Mouse (Mus musculus) hindbrain, embryonic 15.5 days (tissue): Measurements from ENCODE around the gene Srebf2. TPM values are rescaled to one million over a fixed set of nuclear protein-coding genes. Genes with fewer than 3 reads are reported as not detected.
"Not testable (repeated sequence)": the region's sequence is repeated elsewhere in the genome, so short reads cannot be mapped to it uniquely, and the experiment has no call there.

ENCODE experiments used
- ATAC-seq: fragments of 200-750 bp; cut with Nextera tagmentation; 2 replicates; pipeline ENCODE4 v1.8.0; 2017; ENCODE audit warnings: low read depth, moderate number of reproducible peaks, moderate TSS enrichment; ENCODE audit not compliant: low FRiP score
- H3K27ac ChIP-seq: fragments of 300-500 bp; sonication (generic); replicated peaks from 2 replicates; pipeline ENCODE4 v1.5.1; 2015; ENCODE audit warnings: mild to moderate bottlenecking, inconsistent platforms
- H3K27me3 ChIP-seq: fragments of 300-500 bp; sonication (generic); 2 replicates; pipeline ENCODE4 v1.6.1; 2015; ENCODE audit warnings: control low read depth, inconsistent platforms
- H3K36me3 ChIP-seq: fragments of 300-500 bp; sonication (generic); 2 replicates; pipeline ENCODE4 v1.6.1; 2015; ENCODE audit warnings: control low read depth, inconsistent platforms
- H3K4me1 ChIP-seq: fragments of 300-500 bp; sonication (generic); replicated peaks from 2 replicates; pipeline ENCODE4 v1.6.1; 2015; ENCODE audit warnings: control low read depth, inconsistent platforms
- H3K4me2 ChIP-seq: fragments of 300-500 bp; sonication (generic); 2 replicates; pipeline ENCODE4 v1.6.1; 2015; ENCODE audit warnings: moderate library complexity, mild to moderate bottlenecking, inconsistent platforms
- H3K4me3 ChIP-seq: fragments of 300-500 bp; sonication (generic); 2 replicates; pipeline ENCODE4 v1.5.1; 2015; ENCODE audit warnings: mild to moderate bottlenecking, inconsistent platforms
- H3K9ac ChIP-seq: fragments of 300-500 bp; sonication (generic); 2 replicates; pipeline ENCODE4 v1.6.1; 2015; ENCODE audit warnings: inconsistent platforms
- H3K9me3 ChIP-seq: fragments of 300-500 bp; sonication (generic); 2 replicates; pipeline ENCODE4 v1.6.1; 2016; ENCODE audit warnings: control low read depth, inconsistent platforms
- WGBS: fragments of 180-500 bp; shearing (Covaris S2); methylation state at CpG from one replicate; pipeline ENCODE4 v1.1.7; 2015; 5-methylcytosine and 5-hydroxymethylcytosine counted together
- polyA plus RNA-seq: library from polyadenylated mRNA; unstranded; fragments of >200 nt; fragmentation: Nextera tagmentation; extraction: Ambion mirVana; gene quantifications from 2 replicates; pipeline ENCODE4 v1.2.1, GENCODE M21; 2015

The Srebf2 gene
- polyA plus RNA-seq, result 204 and 209 TPM in 2 replicates

- Histone ChIP-seq H3K27ac (peak within 1 kb of the TSS; percentile 98), H3K36me3 (no peaks in the 10 kb centered on the region; the same call in 1 of the 2 replicates), H3K9ac (peak within 1 kb of the TSS; percentile 77), H3K4me1 (peaks cover 47% of the 10 kb centered on the region), H3K4me2 (peak within 1 kb of the TSS; percentile 89), H3K9me3 (no peaks in the 10 kb centered on the region), H3K4me3 (peak within 1 kb of the TSS; percentile 88), H3K27me3 (no peaks in the 10 kb centered on the region)
- peak; percentile 98 for ATAC-seq
- WGBS, result under 1% methylated on average over 69 of the region's 79 CpGs
These were observed at the start of gene Srebf2 for GRCm38 (mm10) chr15:82146770-82147610. TSS of gene Srebf2 (plus strand) at chr15:82147181.

GRCm38 (mm10) chr15:82106953-82107555 is 39.9 kb upstream of the Srebf2 start:
- H3K4me3 ChIP-seq, result no peak overlapping the region
- no peak overlapping the region for H3K9ac ChIP-seq
- no peaks in the 10 kb centered on the region for H3K4me1 ChIP-seq
- H3K27me3 ChIP-seq, result no peaks in the 10 kb centered on the region
- H3K27ac ChIP-seq, result no peak overlapping the region
- no peak for ATAC-seq
- H3K9me3 ChIP-seq, result no peaks in the 10 kb centered on the region
- no peaks in the 10 kb centered on the region for H3K36me3 ChIP-seq
- WGBS, result 16% methylated on average over 8 of the region's 8 CpGs
- no peak overlapping the region for H3K4me2 ChIP-seq

- no peaks in the 10 kb centered on the region for H3K9me3 ChIP-seq
- no peaks in the 10 kb centered on the region for H3K4me1 ChIP-seq
- no peak overlapping the region for H3K27ac ChIP-seq
- H3K4me3 ChIP-seq, result no peak overlapping the region
- no peak overlapping the region for H3K9ac ChIP-seq
- no peaks in the 10 kb centered on the region for H3K27me3 ChIP-seq
- H3K36me3 ChIP-seq, result no peaks in the 10 kb centered on the region
- no peak overlapping the region for H3K4me2 ChIP-seq
- WGBS, result 93% methylated on average over 8 of the region's 8 CpGs
- no peak for ATAC-seq
These were observed 26.4 kb upstream of the Srebf2 start for GRCm38 (mm10) chr15:82120544-82120943.

GRCm38 (mm10) chr15:82126690-82127089 is 20.3 kb upstream of the Srebf2 start:
- H3K9ac ChIP-seq, H3K36me3 ChIP-seq, H3K4me3 ChIP-seq, H3K27ac ChIP-seq, H3K9me3 ChIP-seq, H3K27me3 ChIP-seq, ATAC-seq: not testable (repeated sequence)
- 77% methylated on average over 4 of the region's 4 CpGs for WGBS
- Histone ChIP-seq H3K4me1 (peaks cover 16% of the 10 kb centered on the region), H3K4me2 (peak overlapping the region; percentile 91; the same call in 1 of the 2 replicates)

GRCm38 (mm10) chr15:82127426-82128374 is 19.3 kb upstream of the Srebf2 start, which contains the start of gene Ccdc134:
TSS of gene Ccdc134 (plus strand) at chr15:82127922.
- H3K4me2 ChIP-seq, result peak within 1 kb of the TSS; percentile 91
- peak within 1 kb of the TSS; percentile 74 for H3K27ac ChIP-seq
- peak within 1 kb of the TSS; percentile 62 for H3K9ac ChIP-seq
- no peaks in the 10 kb centered on the region for H3K36me3 ChIP-seq
- peak within 1 kb of the TSS; percentile 77 for H3K4me3 ChIP-seq
- H3K27me3 ChIP-seq, result no peaks in the 10 kb centered on the region
- peaks cover 16% of the 10 kb centered on the region for H3K4me1 ChIP-seq
- H3K9me3 ChIP-seq, result no peaks in the 10 kb centered on the region
- under 1% methylated on average over 74 of the region's 74 CpGs for WGBS
- peak; percentile 99 for ATAC-seq

- no peak overlapping the region for H3K27ac ChIP-seq
- H3K27me3 ChIP-seq, result no peaks in the 10 kb centered on the region
- peaks cover 16% of the 10 kb centered on the region for H3K4me1 ChIP-seq
- peak overlapping the region; percentile 62 for H3K9ac ChIP-seq
- H3K4me2 ChIP-seq, result peak overlapping the region; percentile 91
- under 1% methylated on average over 5 of the region's 5 CpGs for WGBS
- ATAC-seq, result no peak
- H3K4me3 ChIP-seq, result peak overlapping the region; percentile 77
- H3K36me3 ChIP-seq, result no peaks in the 10 kb centered on the region
- no peaks in the 10 kb centered on the region for H3K9me3 ChIP-seq
These were observed 18.6 kb upstream of the Srebf2 start for GRCm38 (mm10) chr15:82128398-82128797.

- ATAC-seq, result no peak
- H3K27ac ChIP-seq, result no peak overlapping the region
- H3K27me3 ChIP-seq, result no peaks in the 10 kb centered on the region
- H3K4me2 ChIP-seq, result no peak overlapping the region
- H3K4me1 ChIP-seq, result peaks cover 16% of the 10 kb centered on the region
- no peak overlapping the region for H3K4me3 ChIP-seq
- no peak overlapping the region for H3K9ac ChIP-seq
- 66% methylated on average over 7 of the region's 7 CpGs for WGBS
- H3K36me3 ChIP-seq, result no peaks in the 10 kb centered on the region
- H3K9me3 ChIP-seq, result no peaks in the 10 kb centered on the region
These were observed 16.4 kb upstream of the Srebf2 start for GRCm38 (mm10) chr15:82130599-82130998.

- H3K36me3 ChIP-seq, result no peaks in the 10 kb centered on the region
- WGBS, result 85% methylated on average over 4 of the region's 4 CpGs
- no peak overlapping the region for H3K4me3 ChIP-seq
- H3K27me3 ChIP-seq, result no peaks in the 10 kb centered on the region
- no peak overlapping the region for H3K27ac ChIP-seq
- H3K9me3 ChIP-seq, result no peaks in the 10 kb centered on the region
- H3K4me2 ChIP-seq, result no peak overlapping the region
- no peaks in the 10 kb centered on the region for H3K4me1 ChIP-seq
- no peak; the same call in 1 of the 2 replicates for ATAC-seq
- H3K9ac ChIP-seq, result no peak overlapping the region
These were observed 11.6 kb upstream of the Srebf2 start for GRCm38 (mm10) chr15:82135372-82135771.

GRCm38 (mm10) chr15:82138565-82138964 is 8.4 kb upstream of the Srebf2 start:
- WGBS, result 56% methylated on average over 4 of the region's 4 CpGs
- Histone ChIP-seq H3K27me3 (no peaks in the 10 kb centered on the region), H3K9me3 (no peaks in the 10 kb centered on the region), H3K4me3 (no peak overlapping the region), H3K9ac (no peak overlapping the region), H3K36me3 (no peaks in the 10 kb centered on the region), H3K4me1 (no peaks in the 10 kb centered on the region), H3K4me2 (no peak overlapping the region), H3K27ac (no peak overlapping the region)
- ATAC-seq, result no peak

- ATAC-seq, result no peak
- H3K9me3 ChIP-seq, result no peaks in the 10 kb centered on the region
- no peak overlapping the region for H3K27ac ChIP-seq
- no peaks in the 10 kb centered on the region for H3K36me3 ChIP-seq
- no peaks in the 10 kb centered on the region for H3K27me3 ChIP-seq
- H3K9ac ChIP-seq, result no peak overlapping the region
- H3K4me1 ChIP-seq, result 0 out of 2 replicates have a peak, but pooled peaks cover 5% of the 10 kb centered on the region
- WGBS, result 88% methylated on average over 8 of the region's 8 CpGs
- no peak overlapping the region for H3K4me2 ChIP-seq
- H3K4me3 ChIP-seq, result no peak overlapping the region
These were observed 7.8 kb upstream of the Srebf2 start for GRCm38 (mm10) chr15:82139196-82139595.

GRCm38 (mm10) chr15:82140355-82140754 is 6.6 kb upstream of the Srebf2 start:
- WGBS, result 83% methylated on average over 3 of the region's 3 CpGs
- H3K9me3 ChIP-seq, result no peaks in the 10 kb centered on the region
- H3K4me2 ChIP-seq, result no peak overlapping the region
- no peak overlapping the region for H3K9ac ChIP-seq
- no peak overlapping the region for H3K27ac ChIP-seq
- H3K4me3 ChIP-seq, result no peak overlapping the region
- no peaks in the 10 kb centered on the region for H3K36me3 ChIP-seq
- ATAC-seq, result no peak
- peaks cover 6% of the 10 kb centered on the region for H3K4me1 ChIP-seq
- H3K27me3 ChIP-seq, result no peaks in the 10 kb centered on the region
